Mouse (Mus musculus) Patski (cell line): ENCODE measurements around the gene Plbd2. TPM values are rescaled to one million over a fixed set of nuclear protein-coding genes. Genes with fewer than 3 reads are reported as not detected.

Experiments used
- ATAC-seq: fragments of 100-300 bp; one replicate; pipeline ENCODE4 v1.8.0; 2021
- CTCF ChIA-PET: fragments of 350-600 bp; sonication (Branson Sonifier 250); formaldehyde crosslinking; loops from one replicate; lab custom pipeline; 2022; ENCODE audit warnings: inconsistent platforms; lab: Charles Lee
- POLR2A ChIA-PET: fragments of 350-600 bp; sonication (Branson Sonifier 250); formaldehyde crosslinking; loops from one replicate; lab custom pipeline; 2022; ENCODE audit warnings: antibody characterized with exemption, inconsistent platforms; lab: Charles Lee
- DNase-seq: peaks from one replicate; pipeline ENCODE4 v3.0.0-alpha.2; 2011; ENCODE audit warnings: low read depth, low spot score
- H3K27me3 ChIP-seq: fragments of 371-371 bp; one replicate; pipeline ENCODE4 v1.5.1; 2021
- CTCF ChIP-seq: fragments of 100-300 bp; IDR thresholded peaks from one replicate; pipeline ENCODE4 v1.5.1; 2021
- in situ Hi-C: fragments of 300-500 bp; cut with MboI; formaldehyde crosslinking; loops from 3 replicates; pipeline ENCODE4 v1.11.1; 2018; ENCODE audit warnings: low pct_unique_long_range_greater_than_20kb, mixed read lengths
- polyA plus RNA-seq: library from polyadenylated mRNA; unstranded; gene quantifications from one replicate; pipeline ENCODE4 v1.2.3, GENCODE M21; 2021

Plbd2 gene
- polyA plus RNA-seq, 1 experiment from 2014 or later, result 97.1 TPM

GRCm38 (mm10) chr5:120468336-120468735 is 35.1 kb downstream of the Plbd2 start:
- ChIA-PET CTCF (no interaction called here), POLR2A (no interaction called here)

GRCm38 (mm10) chr5:120467026-120467425 is 36.4 kb downstream of the Plbd2 start:
- H3K27me3 ChIP-seq, result no peaks in the 10 kb centered on the region
- no peak for TF ChIP-seq CTCF
- ChIA-PET POLR2A (interaction anchor here (1.0 kb wide), 1 partner anchor 37 kb away, joined by 3 read pairs; the partner anchor contains the start of gene Plbd2), CTCF (interaction anchor here (1.2 to 3.1 kb wide), 4 partner anchors 9 to 138 kb away, joined by 4 to 11 read pairs (median 8); no protein-coding TSS in a partner anchor)
- DNase-seq, result no peak
- ATAC-seq, result peak; percentile 92
- in situ Hi-C loops, result no loop called here

More at GRCm38 (mm10) chr5:120468336-120468735, 35.1 kb downstream of the Plbd2 start:
- ATAC-seq (no peak), DNase-seq (no peak)
- H3K27me3 ChIP-seq, result peaks cover 4% of the 10 kb centered on the region
- in situ Hi-C loops, result no loop called here
- TF ChIP-seq CTCF, result no peak

- no peak for ATAC-seq
- CTCF ChIA-PET, result interaction anchor here (3.1 kb wide), 1 partner anchor 139 kb away, joined by 11 read pairs; no protein-coding TSS in a partner anchor
- in situ Hi-C loops, result no loop called here
Measured at GRCm38 (mm10) chr5:120465860-120466259, 37.6 kb downstream of the Plbd2 start.

GRCm38 (mm10) chr5:120465062-120465461 is 38.4 kb downstream of the Plbd2 start:
- no peak for DNase-seq
- TF ChIP-seq CTCF, result peak; percentile 73
- CTCF ChIA-PET, result interaction anchor here (3.1 kb wide), 1 partner anchor 140 kb away, joined by 11 read pairs; no protein-coding TSS in a partner anchor
- in situ Hi-C loops, result no loop called here
- no peak for ATAC-seq
- H3K27me3 ChIP-seq, result no peaks in the 10 kb centered on the region
- POLR2A ChIA-PET, result no interaction called here

More at GRCm38 (mm10) chr5:120465860-120466259, 37.6 kb downstream of the Plbd2 start:
- no peak for DNase-seq
- no peaks in the 10 kb centered on the region for H3K27me3 ChIP-seq
- no peak for TF ChIP-seq CTCF
- POLR2A ChIA-PET, result no interaction called here

- ATAC-seq (no peak), DNase-seq (no peak)
- TF ChIP-seq CTCF, result peak; percentile 61
- H3K27me3 ChIP-seq, result no peaks in the 10 kb centered on the region
- ChIA-PET CTCF (interaction anchor here (1.0 to 3.1 kb wide), 3 partner anchors 12 to 141 kb away, joined by 3 to 11 read pairs (median 3); partner anchors contain the start of gene Sds), POLR2A (no interaction called here)
- in situ Hi-C loops, result no loop called here
Measured at GRCm38 (mm10) chr5:120464321-120464720, 39.1 kb downstream of the Plbd2 start.

- no peak for TF ChIP-seq CTCF
- no peaks in the 10 kb centered on the region for H3K27me3 ChIP-seq
- in situ Hi-C loops, result no loop called here
- DNase-seq (no peak), ATAC-seq (no peak)
- CTCF ChIA-PET, result no interaction called here
- POLR2A ChIA-PET, result no interaction called here
Measured at GRCm38 (mm10) chr5:120461902-120462301, 41.5 kb downstream of the Plbd2 start.

- POLR2A ChIA-PET, result no interaction called here
- H3K27me3 ChIP-seq, result peaks cover 11% of the 10 kb centered on the region
- in situ Hi-C loops, result no loop called here
- DNase-seq (no peak), ATAC-seq (no peak)
- no peak for TF ChIP-seq CTCF
- CTCF ChIA-PET, result no interaction called here
Measured at GRCm38 (mm10) chr5:120459133-120459532, 44.3 kb downstream of the Plbd2 start.

GRCm38 (mm10) chr5:120457628-120458027 is 45.8 kb downstream of the Plbd2 start:
- peak; percentile 11 for ATAC-seq

GRCm38 (mm10) chr5:120456841-120457554 is 46.4 kb downstream of the Plbd2 start:
- no peak for TF ChIP-seq CTCF
- in situ Hi-C loops, result no loop called here
- ATAC-seq (no peak), DNase-seq (no peak)
- POLR2A ChIA-PET, result interaction anchor here (1.0 kb wide), 1 partner anchor 10 kb away, joined by 3 read pairs; no protein-coding TSS in a partner anchor
- H3K27me3 ChIP-seq, result peaks cover 15% of the 10 kb centered on the region
- CTCF ChIA-PET, result interaction anchor here (1.9 kb wide), 1 partner anchor 10 kb away, joined by 7 read pairs; no protein-coding TSS in a partner anchor

More at GRCm38 (mm10) chr5:120457628-120458027, 45.8 kb downstream of the Plbd2 start:
- TF ChIP-seq CTCF, result peak; percentile 83
- in situ Hi-C loops, result no loop called here
- CTCF ChIA-PET, result interaction anchor here (0.8 to 1.9 kb wide), 2 partner anchors 9 to 16 kb away, joined by 3 to 7 read pairs; no protein-coding TSS in a partner anchor
- H3K27me3 ChIP-seq, result peaks cover 15% of the 10 kb centered on the region
- DNase-seq, result no peak
- POLR2A ChIA-PET, result interaction anchor here (1.0 kb wide), 1 partner anchor 11 kb away, joined by 3 read pairs; no protein-coding TSS in a partner anchor

- no peak for TF ChIP-seq CTCF
- peaks cover 17% of the 10 kb centered on the region for H3K27me3 ChIP-seq
- CTCF ChIA-PET, result no interaction called here
- DNase-seq, result no peak
- POLR2A ChIA-PET, result no interaction called here
- in situ Hi-C loops, result no loop called here
- no peak for ATAC-seq
Measured at GRCm38 (mm10) chr5:120456253-120456652, 47.2 kb downstream of the Plbd2 start.
